Mouse (Mus musculus) lung, adult 2 months (tissue): ENCODE results near the gene Cadm4.

ENCODE experiments used
- CTCF ChIP-seq: fragments of 200-500 bp; IDR thresholded peaks from 2 replicates; pipeline ENCODE4 v1.5.1; 2011; ENCODE audit warnings: mild to moderate bottlenecking, low read length, control low read depth; ENCODE audit not compliant: insufficient read depth
- POLR2A ChIP-seq: fragments of 200-500 bp; IDR thresholded peaks from 2 replicates; pipeline ENCODE4 v1.6.1; 2011; ENCODE audit warnings: low read depth, mild to moderate bottlenecking, control low read depth, low read length, borderline replicate concordance; ENCODE audit errors: extremely low read depth

DNA sequence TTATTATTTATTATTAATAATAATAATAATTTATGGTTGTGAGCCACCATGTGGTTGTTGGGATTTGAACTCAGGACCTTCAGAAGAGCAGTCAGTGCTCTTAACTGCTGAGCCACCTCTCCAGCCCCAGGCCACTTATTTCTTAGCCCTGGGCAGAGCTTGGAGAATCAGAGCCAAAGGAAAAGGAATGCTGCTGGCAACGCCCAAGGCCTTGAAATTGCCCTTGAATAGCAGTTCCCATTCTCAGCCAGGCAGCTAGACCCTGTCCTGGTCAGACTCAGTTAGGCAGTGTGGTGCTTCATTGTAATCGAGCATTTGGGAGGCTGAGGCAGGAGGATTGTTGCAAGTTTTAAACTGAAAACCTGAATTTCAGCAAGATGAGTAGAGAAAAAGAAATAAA lies 27.6 kb upstream of the Cadm4 start:
- TF ChIP-seq CTCF (no peak), POLR2A (no peak)
